Mouse (Mus musculus): ENCODE measurements at regions not wholly inside any gene's neighbourhood (a gene's known extent, or its start where the extent isn't known, plus 50 kb on each side); places are given as distances from the start of the nearest gene placed in this dataset.

DNA sequence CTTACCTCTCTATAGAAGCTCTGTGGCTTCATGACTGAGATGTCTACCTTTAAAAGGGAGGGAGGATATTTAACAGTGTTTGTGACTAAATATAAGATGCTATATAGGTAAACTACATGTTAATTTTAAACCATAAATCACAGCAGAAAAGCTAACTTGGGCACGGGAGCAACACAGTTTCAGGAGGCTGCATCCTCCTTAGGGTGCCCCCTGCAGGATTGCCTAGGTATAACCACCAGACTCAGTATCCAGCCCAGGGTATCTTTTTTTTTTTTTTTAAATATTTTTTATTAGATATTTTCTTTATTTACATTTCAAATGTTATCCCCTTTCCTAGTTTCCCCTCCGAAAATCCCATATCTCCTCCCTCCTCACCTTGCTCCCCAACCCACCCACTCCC is 91.6 kb upstream of the Wars2 start:
- Histone ChIP-seq H3K4me1 (ENCODE audit: insufficient read depth, low read length) (no peaks in the 10 kb centered on the region), H3K9ac (replicated peaks; ENCODE audit: low read length) (no peak overlapping the region), H3K4me3 (ENCODE audit: low read length) (no peak overlapping the region), H3K4me2 (replicated peaks; ENCODE audit: low read depth, low read length) (no peak overlapping the region), H3K27me3 (ENCODE audit: insufficient read depth, low read length) (no peaks in the 10 kb centered on the region), H3K9me3 (ENCODE audit: low read length) (no peaks in the 10 kb centered on the region), H3K36me3 (ENCODE audit: insufficient read depth, low read length) (no peaks in the 10 kb centered on the region), H3K27ac (ENCODE audit: low read length) (no peak overlapping the region)
- ATAC-seq (ENCODE audit: low FRiP score, low TSS enrichment): no peak
- WGBS: 60% methylated on average over 2 of the region's 2 CpGs

GRCm38 (mm10) chr3:99052176-99052575 is 88.7 kb upstream of the Wars2 start:
- Histone ChIP-seq H3K4me1 (ENCODE audit: insufficient read depth, low read length) (no peaks in the 10 kb centered on the region), H3K4me2 (replicated peaks; ENCODE audit: low read depth, low read length) (no peak overlapping the region), H3K27me3 (ENCODE audit: insufficient read depth, low read length) (no peaks in the 10 kb centered on the region), H3K4me3 (ENCODE audit: low read length) (no peak overlapping the region), H3K9me3 (ENCODE audit: low read length) (no peaks in the 10 kb centered on the region), H3K36me3 (ENCODE audit: insufficient read depth, low read length) (no peaks in the 10 kb centered on the region), H3K27ac (ENCODE audit: low read length) (no peak overlapping the region), H3K9ac (replicated peaks; ENCODE audit: low read length) (no peak overlapping the region)
- ATAC-seq (ENCODE audit: low FRiP score, low TSS enrichment): no peak
- WGBS: 81% methylated on average over 4 of the region's 4 CpGs

- Histone ChIP-seq H3K9ac (replicated peaks; ENCODE audit: low read length) (no peak overlapping the region), H3K27ac (ENCODE audit: low read length) (no peak overlapping the region), H3K4me3 (ENCODE audit: low read length) (no peak overlapping the region), H3K27me3 (ENCODE audit: insufficient read depth, low read length) (no peaks in the 10 kb centered on the region), H3K9me3 (ENCODE audit: low read length) (no peaks in the 10 kb centered on the region), H3K4me1 (ENCODE audit: insufficient read depth, low read length) (no peaks in the 10 kb centered on the region), H3K36me3 (ENCODE audit: insufficient read depth, low read length) (no peaks in the 10 kb centered on the region), H3K4me2 (replicated peaks; ENCODE audit: low read depth, low read length) (no peak overlapping the region)
- no peak for ATAC-seq (ENCODE audit: low FRiP score, low TSS enrichment)
- WGBS: 92% methylated on average over 3 of the region's 3 CpGs
Measured at GRCm38 (mm10) chr3:99067168-99067567, 73.7 kb upstream of the Wars2 start.
